Mouse (Mus musculus) intestine, embryonic 14.5 days (tissue): ENCODE data around the gene Zfp36l1. TPM values are rescaled to one million over a fixed set of nuclear protein-coding genes. Genes with fewer than 3 reads are reported as not detected.

Experiments
- ATAC-seq: fragments of 200-750 bp; cut with Nextera tagmentation; replicated peaks from 2 replicates; pipeline ENCODE4 v1.8.0; 2017; ENCODE audit warnings: low read depth, moderate number of reproducible peaks, moderate TSS enrichment, moderate library complexity; ENCODE audit not compliant: low FRiP score, low TSS enrichment
- DNase-seq: peaks from one replicate; pipeline ENCODE4 v3.0.0-alpha.2; 2018; ENCODE audit warnings: low spot score
- H3K27ac ChIP-seq: fragments of 300-500 bp; sonication (generic); 2 replicates; pipeline ENCODE4 v1.5.1; 2014; ENCODE audit warnings: low read depth, mild to moderate bottlenecking, control low read depth
- H3K27me3 ChIP-seq: fragments of 300-500 bp; sonication (generic); replicated peaks from 2 replicates; pipeline ENCODE4 v1.6.1; 2014; ENCODE audit warnings: low read length, control low read depth; ENCODE audit not compliant: control insufficient read depth, insufficient read depth
- H3K36me3 ChIP-seq: fragments of 300-500 bp; sonication (generic); 2 replicates; pipeline ENCODE4 v1.6.1; 2014; ENCODE audit warnings: low read length, control low read depth; ENCODE audit not compliant: control insufficient read depth, insufficient read depth
- H3K4me1 ChIP-seq: fragments of 300-500 bp; sonication (generic); replicated peaks from 2 replicates; pipeline ENCODE4 v1.6.1; 2014; ENCODE audit warnings: low read length, control low read depth, mixed read lengths; ENCODE audit not compliant: control insufficient read depth, insufficient read depth
- H3K4me2 ChIP-seq: fragments of 300-500 bp; sonication (generic); 2 replicates; pipeline ENCODE4 v1.6.1; 2014; ENCODE audit warnings: low read length
- H3K4me3 ChIP-seq: fragments of 300-500 bp; sonication (generic); 2 replicates; pipeline ENCODE4 v1.5.1; 2014; ENCODE audit warnings: low read depth, low read length, control low read depth, mixed read lengths
- H3K9ac ChIP-seq: fragments of 300-500 bp; sonication (generic); 2 replicates; pipeline ENCODE4 v1.6.1; 2014; ENCODE audit warnings: mild to moderate bottlenecking, low read length
- H3K9me3 ChIP-seq: fragments of 300-500 bp; sonication (generic); 2 replicates; pipeline ENCODE4 v1.6.1; 2016; ENCODE audit warnings: low read length, control low read depth; ENCODE audit not compliant: control insufficient read depth
- WGBS: fragments of 180-500 bp; shearing (Covaris S2); extraction: QIAGEN DNeasy Blood & Tissue Kit; methylation state at CpG from one replicate; pipeline ENCODE4 v1.1.7; 2014; 5-methylcytosine and 5-hydroxymethylcytosine counted together
- polyA plus RNA-seq: library from polyadenylated mRNA; unstranded; fragments of >200 nt; fragmentation: Nextera tagmentation; extraction: Ambion mirVana; gene quantifications from 2 replicates; pipeline ENCODE4 v1.2.1, GENCODE M21; 2014

Zfp36l1 gene
- polyA plus RNA-seq, 1 experiment from 2014 or later, result 159 TPM

DNA sequence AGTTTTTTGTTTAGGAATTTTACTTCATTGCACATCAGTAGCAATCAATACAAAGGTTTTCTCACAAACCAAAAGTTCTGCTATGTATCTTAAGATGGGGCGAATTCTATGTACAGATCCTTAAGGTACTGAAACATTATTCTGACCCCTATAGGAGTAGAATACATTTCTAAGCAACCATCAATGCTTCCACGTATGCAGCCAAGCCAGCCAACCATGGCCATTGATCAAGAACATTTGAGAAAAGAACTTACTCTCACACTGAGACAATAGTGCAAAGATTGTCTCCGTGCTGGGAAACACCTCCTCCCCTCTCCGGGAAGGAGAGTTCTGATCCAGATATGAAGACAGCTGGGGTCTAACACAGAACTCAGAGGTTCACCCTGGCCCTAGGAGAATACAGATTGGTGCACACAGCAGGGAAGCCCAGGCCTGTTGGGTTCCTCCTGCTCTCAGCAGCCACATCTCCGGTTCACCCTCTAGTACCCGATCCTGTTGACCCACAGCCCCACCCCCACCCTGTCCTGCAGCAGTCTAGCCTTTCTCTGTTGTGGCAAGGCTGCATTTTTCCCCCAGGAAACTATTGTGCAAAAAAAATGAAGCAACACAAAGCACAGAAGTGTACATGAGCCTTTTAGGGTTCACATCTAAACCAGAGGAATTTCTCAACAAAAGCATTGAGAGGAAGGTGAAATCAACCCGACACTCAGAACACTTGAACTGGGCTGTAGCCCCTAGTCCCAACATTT, 49.2 kb downstream of the Zfp36l1 start:
- no peaks in the 10 kb centered on the region for H3K9me3 ChIP-seq
- no peaks in the 10 kb centered on the region for H3K27me3 ChIP-seq
- DNase-seq, result no peak
- ATAC-seq, result no peak
- no peak overlapping the region for H3K9ac ChIP-seq
- H3K4me1 ChIP-seq, result peaks cover 42% of the 10 kb centered on the region
- H3K4me2 ChIP-seq, result no peak overlapping the region
- no peak overlapping the region for H3K4me3 ChIP-seq
- 55% methylated on average over 7 of the region's 7 CpGs for WGBS
- H3K27ac ChIP-seq, result peak overlapping the region; percentile 92; the same call in 1 of the 2 replicates
- H3K36me3 ChIP-seq, result no peaks in the 10 kb centered on the region

DNA sequence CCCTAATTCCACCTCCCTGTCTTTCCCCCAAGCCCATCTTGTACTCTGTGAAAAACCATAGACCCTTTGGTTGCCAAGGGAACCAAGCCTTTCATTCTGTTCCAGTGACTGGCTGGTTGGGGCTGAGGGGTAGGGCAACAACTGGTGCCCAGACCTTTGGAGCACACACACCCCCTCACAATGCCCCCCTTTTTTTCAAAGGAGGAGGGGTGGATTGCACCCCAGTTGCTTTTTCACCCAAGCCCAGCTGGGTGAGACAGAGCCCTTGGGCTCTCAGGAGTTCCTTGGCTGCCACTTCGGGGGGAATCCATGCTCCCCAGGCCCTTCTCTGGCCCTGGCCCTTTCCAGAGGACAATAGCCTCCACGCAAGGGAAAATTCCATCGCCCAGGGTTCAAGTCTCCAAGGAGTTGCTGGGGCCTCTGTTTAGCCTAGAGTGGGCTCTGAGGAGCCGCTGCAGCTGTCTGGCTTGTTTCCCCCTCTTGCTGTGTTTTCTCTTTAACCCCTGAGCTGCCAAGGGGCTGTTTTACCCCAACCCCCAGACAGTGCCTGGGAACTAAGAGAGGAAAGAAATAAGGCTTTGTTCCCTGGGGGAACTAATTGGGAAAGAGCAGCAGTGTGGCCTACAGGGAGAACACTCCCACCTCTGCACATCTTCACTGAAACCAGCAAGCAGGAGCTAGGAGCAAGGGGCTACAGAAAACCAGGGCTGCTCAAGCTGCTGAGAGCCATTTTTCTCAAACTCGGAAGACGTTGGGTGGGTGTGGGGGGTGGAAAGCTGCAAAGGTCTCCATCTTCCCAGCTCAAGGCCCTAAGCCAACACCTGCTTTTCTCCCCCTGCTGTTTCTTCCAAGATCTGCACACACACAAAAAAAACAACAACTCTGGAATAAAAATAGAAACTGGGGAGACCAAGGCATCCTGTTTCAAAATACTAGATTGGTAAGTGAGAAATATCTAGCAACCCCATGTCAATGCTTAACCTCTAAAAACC, 50.1 kb downstream of the Zfp36l1 start:
- Histone ChIP-seq H3K4me2 (peak overlapping the region; percentile 22; the same call in 1 of the 2 replicates), H3K9me3 (no peaks in the 10 kb centered on the region), H3K4me1 (peaks cover 42% of the 10 kb centered on the region), H3K27me3 (no peaks in the 10 kb centered on the region), H3K4me3 (no peak overlapping the region), H3K36me3 (no peaks in the 10 kb centered on the region), H3K27ac (peak overlapping the region; percentile 92), H3K9ac (peak overlapping the region; percentile 14; the same call in 1 of the 2 replicates)
- WGBS, result 9% methylated on average over 6 of the region's 6 CpGs
- DNase-seq (peak; percentile 66), ATAC-seq (peak; percentile 71)

DNA sequence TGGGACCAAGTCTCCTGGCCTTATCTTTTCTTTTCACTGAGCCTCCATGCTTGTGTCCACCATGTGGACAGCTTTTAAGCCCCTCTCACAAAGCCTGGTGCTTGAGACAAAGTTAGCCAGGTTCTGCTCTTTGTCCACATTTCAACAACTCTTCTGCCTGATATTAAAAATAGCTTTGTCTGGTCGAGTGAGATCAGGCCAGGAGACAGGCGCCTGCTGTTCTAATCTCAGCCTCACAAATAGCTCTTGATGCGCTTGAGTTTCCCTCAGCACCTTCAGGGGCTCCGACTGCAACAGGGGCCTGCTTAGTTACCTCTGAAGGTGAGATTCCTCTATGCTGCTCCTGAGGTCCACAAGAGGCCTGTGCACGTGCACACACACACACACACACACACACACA, 51.0 kb downstream of the Zfp36l1 start:
- Histone ChIP-seq H3K27me3 (no peaks in the 10 kb centered on the region), H3K27ac (peak overlapping the region; percentile 92), H3K4me1 (peaks cover 42% of the 10 kb centered on the region), H3K36me3 (no peaks in the 10 kb centered on the region), H3K9me3 (no peaks in the 10 kb centered on the region), H3K4me2 (no peak overlapping the region), H3K4me3 (no peak overlapping the region), H3K9ac (no peak overlapping the region)
- WGBS, result 21% methylated on average over 5 of the region's 5 CpGs
- DNase-seq, result no peak
- peak; percentile 29; the same call in 1 of the 2 replicates for ATAC-seq

DNA sequence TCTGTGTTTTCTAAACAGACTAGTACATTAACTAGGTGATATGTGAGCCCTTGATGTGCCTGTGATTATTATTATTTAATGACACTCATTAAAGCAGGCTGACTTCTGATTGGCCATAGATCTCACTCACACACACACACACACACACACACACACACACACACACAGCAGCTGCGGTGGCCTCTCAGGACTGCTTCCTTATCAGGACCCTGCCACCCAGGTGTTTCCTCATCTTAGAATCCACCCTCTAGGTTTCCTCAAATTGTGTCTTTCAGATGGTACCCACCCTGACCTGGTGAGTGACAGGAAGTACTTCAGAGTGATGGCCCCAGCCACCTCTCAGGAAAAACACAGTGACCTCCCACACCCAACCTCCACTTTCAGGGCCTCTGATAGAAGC, 52.0 kb downstream of the Zfp36l1 start:
- Histone ChIP-seq H3K4me2 (no peak overlapping the region), H3K36me3 (no peaks in the 10 kb centered on the region), H3K4me1 (peaks cover 42% of the 10 kb centered on the region), H3K27me3 (no peaks in the 10 kb centered on the region), H3K27ac (0 out of 2 replicates have a peak overlapping the region, but pooled peaks have one; percentile 9), H3K4me3 (no peak overlapping the region), H3K9ac (no peak overlapping the region), H3K9me3 (no peaks in the 10 kb centered on the region)
- ATAC-seq, result no peak; the same call in 1 of the 2 replicates
- DNase-seq, result no peak
- WGBS, result 58% methylated on average over 1 of the region's 1 CpGs

DNA sequence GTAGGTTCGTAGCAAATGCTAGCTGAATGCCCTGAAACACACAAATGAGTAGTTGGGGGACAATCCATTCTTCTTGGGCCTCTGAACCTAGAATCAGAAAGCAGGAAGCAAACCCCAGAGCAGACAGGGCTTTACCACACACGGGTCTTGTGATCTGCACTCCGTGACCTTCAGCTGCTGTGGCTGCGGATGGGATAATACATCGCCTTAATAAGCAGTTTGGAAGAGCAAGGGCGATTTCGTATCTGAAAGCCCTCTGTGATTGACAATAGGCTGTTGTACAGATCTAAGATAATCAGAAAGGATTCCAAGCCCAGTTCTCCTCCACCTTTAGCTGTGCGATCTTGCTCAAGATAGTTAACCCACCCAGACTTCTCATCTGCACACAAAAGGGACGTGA, 52.5 kb downstream of the Zfp36l1 start:
- Histone ChIP-seq H3K4me1 (peaks cover 42% of the 10 kb centered on the region), H3K9me3 (no peaks in the 10 kb centered on the region), H3K4me2 (no peak overlapping the region), H3K36me3 (no peaks in the 10 kb centered on the region), H3K4me3 (no peak overlapping the region), H3K27ac (peak overlapping the region; percentile 29; the same call in 1 of the 2 replicates), H3K27me3 (no peaks in the 10 kb centered on the region), H3K9ac (no peak overlapping the region)
- 57% methylated on average over 9 of the region's 9 CpGs for WGBS
- ATAC-seq (no peak), DNase-seq (no peak)

DNA sequence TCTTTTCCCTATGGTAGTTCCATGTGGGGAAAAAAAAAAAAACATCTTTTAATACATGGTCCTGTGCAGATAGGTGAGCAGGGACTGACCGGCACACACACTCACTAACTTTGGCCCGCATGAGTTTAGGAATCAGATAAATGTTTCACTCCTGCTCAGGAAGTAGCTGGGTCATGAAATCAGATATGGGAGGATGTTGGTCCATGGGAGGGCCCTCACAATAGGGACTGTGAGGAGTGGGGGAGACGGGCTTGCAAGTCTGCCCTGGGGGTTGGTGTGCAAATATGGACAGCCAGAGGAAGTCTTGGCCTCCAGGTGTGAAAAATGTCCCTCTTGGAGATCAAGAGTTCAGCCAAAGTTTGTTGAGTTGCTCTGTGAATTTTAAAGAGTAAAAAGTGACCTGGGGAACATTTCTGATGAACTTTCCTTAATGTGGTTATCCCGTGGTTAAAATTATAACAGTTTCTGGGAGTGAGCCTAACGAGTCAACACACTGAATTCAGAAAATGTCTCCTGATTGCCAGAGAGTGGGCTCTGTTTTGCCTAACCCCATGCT, 53.0 kb downstream of the Zfp36l1 start:
- WGBS, result 54% methylated on average over 5 of the region's 5 CpGs
- ATAC-seq (no peak), DNase-seq (no peak)
- no peak overlapping the region for H3K9ac ChIP-seq
- H3K4me2 ChIP-seq, result no peak overlapping the region
- no peaks in the 10 kb centered on the region for H3K9me3 ChIP-seq
- no peaks in the 10 kb centered on the region for H3K36me3 ChIP-seq
- no peak overlapping the region for H3K4me3 ChIP-seq
- H3K27me3 ChIP-seq, result no peaks in the 10 kb centered on the region
- H3K27ac ChIP-seq, result 0 out of 2 replicates have a peak overlapping the region, but pooled peaks have one; percentile 29
- peaks cover 42% of the 10 kb centered on the region for H3K4me1 ChIP-seq

Other genes starting within 250 kb of the Zfp36l1 start
- gene Actn1, start 147.4 kb upstream of the Zfp36l1 start, polyA plus RNA-seq, result 66.0 and 68.6 TPM in 2 replicates